ENCODE assay signal across 9 mouse cellular contexts in genomic region chrX:73451949-73452348, GRCm38 (mm10). TPM values are rescaled to one million over a fixed set of nuclear protein-coding genes. Genes with fewer than 3 reads are reported as not detected.
DNase-seq lines count a peak whose midpoint lies in the region; ATAC-seq and TF ChIP-seq lines count a peak whose summit lies in the region.
"Had no signal": no experiment of that assay in that cellular context is flagged by ENCODE, and none has a peak within 500 bp of the region (broad histone marks: within the 10 kb centered on the region; RNA-seq: fewer than 3 reads in every experiment).

No protein-coding gene starts in this region.

- peak; percentile 49 to 58; a peak in 2 of 4 replicates for ATAC-seq in hematopoietic stem cell, adult 5-6 weeks (replicated peaks in 1 of 2; ENCODE audit: insufficient read depth in 1 of 2, low FRiP score in 2 of 2, low TSS enrichment in 1 of 2, low read depth in 1 of 2, poor library complexity in 2 of 2, severe bottlenecking in 2 of 2)
- ATAC-seq in liver, postnatal 0 days: no peak
- no peak for ATAC-seq in megakaryocyte-erythroid progenitor cell, adult 5-6 weeks (replicated peaks; ENCODE audit: low FRiP score, low TSS enrichment, poor library complexity, severe bottlenecking)

- H3K9ac ChIP-seq in liver, postnatal 0 days (replicated peaks): no peak overlapping the region

- no peaks in the 10 kb centered on the region; the same call in 1 of the 2 replicates for H3K36me3 ChIP-seq in liver, postnatal 0 days (replicated peaks; ENCODE audit: insufficient read depth, low read length)

- no peak for TF ChIP-seq EP300 in liver, postnatal 0 days (IDR thresholded peaks at IDR 0.05; ENCODE audit: low read depth)

- WGBS in liver, postnatal 0 days (ENCODE audit: insufficient replicate concordance): 26% methylated on average over 2 of the region's 2 CpGs

- no peak overlapping the region for H3K4me3 ChIP-seq in liver, postnatal 0 days (ENCODE audit: low read depth, low read length)

- peak; percentile 50 for DNase-seq in ovary, postnatal 36 days (ENCODE audit: low spot score)
- no peak for DNase-seq in ovary, postnatal 10 days (ENCODE audit: low spot score)
- peak; percentile 62 for DNase-seq in adrenal gland, adult 2 months
- peak; percentile 46 for DNase-seq in embryo, embryonic 11 days
- peak; percentile 63 for DNase-seq in liver, postnatal 0 days
- DNase-seq in right cerebral cortex, postnatal 10 days (ENCODE audit: low spot score in 2 of 2): peak; percentile 47 to 69

- no peaks in the 10 kb centered on the region for H3K4me1 ChIP-seq in liver, postnatal 0 days (ENCODE audit: insufficient read depth)

- no peaks in the 10 kb centered on the region for H3K9me3 ChIP-seq in liver, postnatal 0 days (ENCODE audit: low read length)

- H3K4me2 ChIP-seq in liver, postnatal 0 days (ENCODE audit: low read depth, low read length): no peak overlapping the region

- no peaks in the 10 kb centered on the region for H3K27me3 ChIP-seq in liver, postnatal 0 days (ENCODE audit: insufficient read depth, low read length)

- no peak overlapping the region for H3K27ac ChIP-seq in liver, postnatal 0 days (ENCODE audit: low read depth)
- H3K27ac ChIP-seq: macrophage had no signal

- TF ChIP-seq CTCF in liver, postnatal 0 days (IDR thresholded peaks at IDR 0.05; ENCODE audit: low read depth): peak; percentile 74

RNA-seq across cellular contexts. Expression of gene Haus7, which starts 6.9 kb away (rescaled TPM):
- total RNA-seq in adrenal gland, adult 2 months (2021): 10 to 100 TPM; 20.3 to 31.3 TPM
- 12.6 and 15.5 TPM in 2 replicates for polyA plus RNA-seq in adrenal gland, adult 2 months (2012; rRNA removed)
- total RNA-seq in hematopoietic stem cell, adult 5-6 weeks (2017): 34.5 and 44.6 TPM in 2 replicates
- polyA plus RNA-seq in liver, postnatal 0 days (2015; fragmentation: Nextera tagmentation; extraction: Ambion mirVana): 22.1 and 25.3 TPM in 2 replicates
- total RNA-seq in megakaryocyte-erythroid progenitor cell, adult 5-6 weeks (2014; fragmentation: Nextera tagmentation): 37.5 and 56.0 TPM in 2 replicates
- 81.1 and 85.6 TPM in 2 replicates for total RNA-seq in megakaryocyte-erythroid progenitor cell, adult 5-6 weeks (2017)

RNA-seq across cellular contexts. Expression of gene Trex2, which starts 16.8 kb away (rescaled TPM):
- total RNA-seq in adrenal gland, adult 2 months (2021): not detected
- 0.13 TPM in 1 of 2 replicates, not detected in the other for polyA plus RNA-seq in adrenal gland, adult 2 months (2012; rRNA removed)
- not detected in 2 replicates for total RNA-seq in hematopoietic stem cell, adult 5-6 weeks (2017)
- not detected in 2 replicates for polyA plus RNA-seq in liver, postnatal 0 days (2015; fragmentation: Nextera tagmentation; extraction: Ambion mirVana)
- total RNA-seq in megakaryocyte-erythroid progenitor cell, adult 5-6 weeks (2014; fragmentation: Nextera tagmentation): not detected in 2 replicates
- total RNA-seq in megakaryocyte-erythroid progenitor cell, adult 5-6 weeks (2017): not detected in 2 replicates
- polyA plus RNA-seq: macrophage had no signal

RNA-seq across cellular contexts. Expression of gene Bgn, which starts 31.5 kb away (rescaled TPM):
- 100 to 1,000 TPM; 290 to 364 TPM for total RNA-seq in adrenal gland, adult 2 months (2021)
- polyA plus RNA-seq in adrenal gland, adult 2 months (2012; rRNA removed): 197 and 251 TPM in 2 replicates
- total RNA-seq in hematopoietic stem cell, adult 5-6 weeks (2017): 11.8 and 16.3 TPM in 2 replicates
- polyA plus RNA-seq in liver, postnatal 0 days (2015; fragmentation: Nextera tagmentation; extraction: Ambion mirVana): 17.4 and 18.3 TPM in 2 replicates
- 5.3 TPM in 1 of 2 replicates, not detected in the other for total RNA-seq in megakaryocyte-erythroid progenitor cell, adult 5-6 weeks (2014; fragmentation: Nextera tagmentation)
- total RNA-seq in megakaryocyte-erythroid progenitor cell, adult 5-6 weeks (2017): 0.50 and 2.4 TPM in 2 replicates

RNA-seq across cellular contexts. Expression of gene Zfp92, which starts 41.1 kb away (rescaled TPM):
- under 1 TPM; 0.26 to 0.38 TPM for total RNA-seq in adrenal gland, adult 2 months (2021)
- 0.10 and 0.11 TPM in 2 replicates for polyA plus RNA-seq in adrenal gland, adult 2 months (2012; rRNA removed)
- total RNA-seq in hematopoietic stem cell, adult 5-6 weeks (2017): 0.30 and 0.81 TPM in 2 replicates
- not detected in 2 replicates for polyA plus RNA-seq in liver, postnatal 0 days (2015; fragmentation: Nextera tagmentation; extraction: Ambion mirVana)
- 0.04 TPM in 1 of 2 replicates, not detected in the other for total RNA-seq in megakaryocyte-erythroid progenitor cell, adult 5-6 weeks (2014; fragmentation: Nextera tagmentation)
- not detected in 2 replicates for total RNA-seq in megakaryocyte-erythroid progenitor cell, adult 5-6 weeks (2017)
- polyA plus RNA-seq: macrophage had no signal

RNA-seq across cellular contexts. Expression of gene Atp2b3, which starts 50.9 kb away (rescaled TPM):
- total RNA-seq in adrenal gland, adult 2 months (2021): 10 to 100 TPM; 38.2 to 42.3 TPM
- 24.9 and 29.0 TPM in 2 replicates for polyA plus RNA-seq in adrenal gland, adult 2 months (2012; rRNA removed)
- 0.25 TPM in 1 of 2 replicates, not detected in the other for total RNA-seq in hematopoietic stem cell, adult 5-6 weeks (2017)
- polyA plus RNA-seq in liver, postnatal 0 days (2015; fragmentation: Nextera tagmentation; extraction: Ambion mirVana): not detected in 2 replicates
- not detected in 2 replicates for total RNA-seq in megakaryocyte-erythroid progenitor cell, adult 5-6 weeks (2014; fragmentation: Nextera tagmentation)
- total RNA-seq in megakaryocyte-erythroid progenitor cell, adult 5-6 weeks (2017): not detected in 2 replicates

Comparison
In these comparisons a context has a peak if more than half of its experiments do, and no peak if none do; other contexts are left out.
1. ATAC-seq: peak in hematopoietic stem cell, adult 5-6 weeks (2 of 2); none in liver, postnatal 0 days (single experiment) and megakaryocyte-erythroid progenitor cell, adult 5-6 weeks (single experiment).
2. RNA of gene Bgn, which starts 31.5 kb away (total RNA-seq): 290 to 364 TPM in adrenal gland, adult 2 months; 11.8 to 16.3 TPM in hematopoietic stem cell, adult 5-6 weeks and 0.50 to 5.3 TPM in megakaryocyte-erythroid progenitor cell, adult 5-6 weeks; every median in the first group is over 10 times any median in the second.